Mouse (Mus musculus): Measurements from ENCODE around the gene Rab3b. TPM values are rescaled to one million over a fixed set of nuclear protein-coding genes. Genes with fewer than 3 reads are reported as not detected.
"Not testable (repeated sequence)": the region's sequence is repeated elsewhere in the genome, so short reads cannot be mapped to it uniquely, and the experiment has no call there.

The Rab3b gene
- polyA plus RNA-seq, 1 experiment from 2014 or later = 13.3 TPM

DNA sequence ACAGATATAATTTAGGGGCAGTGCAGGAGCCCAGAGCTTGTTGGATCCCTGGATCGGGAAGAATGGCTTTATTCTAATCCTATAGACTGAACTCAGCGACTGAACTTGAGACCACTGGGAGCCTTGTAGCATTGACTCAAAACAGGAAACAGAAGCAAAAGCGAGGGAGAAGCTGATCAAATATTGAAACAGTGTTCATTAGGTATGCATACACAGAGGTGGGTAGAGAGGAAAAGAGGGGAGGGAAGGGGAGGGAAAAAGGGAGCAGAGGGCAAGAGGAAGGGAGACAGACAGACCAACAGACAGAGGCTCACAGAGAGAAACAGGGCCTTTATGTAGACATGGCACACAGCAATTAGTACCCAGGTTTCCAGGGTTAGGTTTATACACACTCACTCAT is 38.8 kb downstream of the Rab3b start:
- no peak overlapping the region for H3K27ac ChIP-seq (replicated peaks; ENCODE audit: low read depth, low read length)
- WGBS = 78% methylated on average over 3 of the region's 3 CpGs
- no peaks in the 10 kb centered on the region for H3K36me3 ChIP-seq (ENCODE audit: control insufficient read depth, insufficient read depth, low read length)
- no peak overlapping the region for H3K4me2 ChIP-seq (ENCODE audit: low read depth, severe bottlenecking)
- ATAC-seq (ENCODE audit: insufficient number of reproducible peaks, low FRiP score, low TSS enrichment, low read depth) (no peak), DNase-seq (ENCODE audit: low spot score) (no peak)
- H3K4me1 ChIP-seq (ENCODE audit: control insufficient read depth, insufficient read depth, low read length) = no peaks in the 10 kb centered on the region
- H3K9me3 ChIP-seq (ENCODE audit: control insufficient read depth, low read length) = no peaks in the 10 kb centered on the region
- no peaks in the 10 kb centered on the region for H3K27me3 ChIP-seq (ENCODE audit: control insufficient read depth, insufficient read depth, low read length)
- H3K4me3 ChIP-seq (ENCODE audit: low read depth, low read length) = no peak overlapping the region
- no peak overlapping the region for H3K9ac ChIP-seq (ENCODE audit: low read length)

- not testable (repeated sequence) for DNase-seq (ENCODE audit: low spot score); ATAC-seq (ENCODE audit: insufficient number of reproducible peaks, low FRiP score, low TSS enrichment, low read depth); H3K36me3 ChIP-seq (ENCODE audit: control insufficient read depth, insufficient read depth, low read length); H3K4me2 ChIP-seq (ENCODE audit: low read depth, severe bottlenecking); H3K4me1 ChIP-seq (ENCODE audit: control insufficient read depth, insufficient read depth, low read length); H3K27me3 ChIP-seq (ENCODE audit: control insufficient read depth, insufficient read depth, low read length); H3K9me3 ChIP-seq (ENCODE audit: control insufficient read depth, low read length); H3K9ac ChIP-seq (ENCODE audit: low read length); H3K27ac ChIP-seq (replicated peaks; ENCODE audit: low read depth, low read length); H3K4me3 ChIP-seq (ENCODE audit: low read depth, low read length)
- 81% methylated on average over 9 of the region's 9 CpGs for WGBS
Observed at GRCm38 (mm10) chr4:108927945-108928344, 49.1 kb downstream of the Rab3b start.

GRCm38 (mm10) chr4:108933163-108933562 is 54.3 kb downstream of the Rab3b start:
- 84% methylated on average over 1 of the region's 1 CpGs for WGBS
- Histone ChIP-seq H3K4me2 (ENCODE audit: low read depth, severe bottlenecking) (no peak overlapping the region), H3K9ac (ENCODE audit: low read length) (no peak overlapping the region), H3K4me3 (ENCODE audit: low read depth, low read length) (no peak overlapping the region), H3K36me3 (ENCODE audit: control insufficient read depth, insufficient read depth, low read length) (no peaks in the 10 kb centered on the region), H3K27ac (replicated peaks; ENCODE audit: low read depth, low read length) (no peak overlapping the region), H3K9me3 (ENCODE audit: control insufficient read depth, low read length) (no peaks in the 10 kb centered on the region), H3K27me3 (ENCODE audit: control insufficient read depth, insufficient read depth, low read length) (no peaks in the 10 kb centered on the region), H3K4me1 (ENCODE audit: control insufficient read depth, insufficient read depth, low read length) (no peaks in the 10 kb centered on the region)
- ATAC-seq (ENCODE audit: insufficient number of reproducible peaks, low FRiP score, low TSS enrichment, low read depth) = no peak
- DNase-seq (ENCODE audit: low spot score) = no peak

- Histone ChIP-seq H3K36me3 (ENCODE audit: control insufficient read depth, insufficient read depth, low read length) (no peaks in the 10 kb centered on the region), H3K27me3 (ENCODE audit: control insufficient read depth, insufficient read depth, low read length) (no peaks in the 10 kb centered on the region), H3K9ac (ENCODE audit: low read length) (no peak overlapping the region), H3K4me2 (ENCODE audit: low read depth, severe bottlenecking) (no peak overlapping the region), H3K4me1 (ENCODE audit: control insufficient read depth, insufficient read depth, low read length) (no peaks in the 10 kb centered on the region), H3K4me3 (ENCODE audit: low read depth, low read length) (no peak overlapping the region), H3K9me3 (ENCODE audit: control insufficient read depth, low read length) (no peaks in the 10 kb centered on the region), H3K27ac (replicated peaks; ENCODE audit: low read depth, low read length) (no peak overlapping the region)
- DNase-seq (ENCODE audit: low spot score) (no peak), ATAC-seq (ENCODE audit: insufficient number of reproducible peaks, low FRiP score, low TSS enrichment, low read depth) (no peak)
- 93% methylated on average over 4 of the region's 4 CpGs for WGBS
Observed at GRCm38 (mm10) chr4:108934856-108935255, 56.0 kb downstream of the Rab3b start.

DNA sequence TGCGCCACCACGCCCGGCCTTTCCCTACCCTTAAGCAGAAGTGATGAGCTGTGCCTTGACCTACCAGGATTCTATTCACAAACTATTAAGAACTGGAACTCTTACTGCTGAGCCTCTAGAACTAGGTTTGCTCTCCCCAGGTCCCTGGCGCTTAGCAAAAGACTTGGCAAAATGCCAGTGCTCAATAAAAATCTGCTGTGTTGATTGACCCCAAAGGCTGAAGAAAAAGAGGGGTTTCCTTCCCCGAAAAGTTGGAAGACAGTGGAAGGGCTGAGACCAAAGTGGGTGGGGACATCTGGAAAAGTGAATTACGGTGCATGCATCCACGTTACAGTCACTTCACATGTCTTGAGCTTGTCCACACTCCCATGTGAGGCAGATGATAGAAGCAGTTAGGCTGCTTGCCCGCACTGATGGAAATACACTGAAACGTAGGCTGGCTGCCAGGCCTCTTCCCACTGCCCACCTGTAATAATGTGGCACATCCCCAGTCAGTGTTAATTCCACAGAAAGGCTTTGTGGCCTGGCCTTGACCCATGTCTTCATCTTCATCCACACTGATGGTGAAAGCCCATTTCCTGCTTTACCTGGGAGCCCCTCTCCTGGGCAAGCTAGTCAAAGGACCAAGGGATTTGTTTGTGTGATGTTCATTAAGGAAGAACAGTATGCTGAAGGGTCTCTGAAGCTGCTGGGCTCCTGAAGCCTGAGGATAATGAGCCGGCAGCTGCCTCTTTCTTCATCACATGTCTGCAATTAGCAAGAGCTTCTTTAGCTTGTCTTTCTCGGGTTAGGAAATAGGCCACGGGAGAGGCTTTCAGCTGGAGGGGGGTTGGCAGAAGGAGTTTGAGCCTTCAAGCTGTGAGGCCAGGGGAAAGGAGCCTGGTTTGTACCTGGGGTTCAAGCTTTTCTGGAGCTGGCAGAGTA is 59.2 kb downstream of the Rab3b start:
- Histone ChIP-seq H3K9me3 (ENCODE audit: control insufficient read depth, low read length) (no peaks in the 10 kb centered on the region), H3K27ac (replicated peaks; ENCODE audit: low read depth, low read length) (no peak overlapping the region), H3K9ac (ENCODE audit: low read length) (no peak overlapping the region), H3K4me1 (ENCODE audit: control insufficient read depth, insufficient read depth, low read length) (no peaks in the 10 kb centered on the region), H3K4me2 (ENCODE audit: low read depth, severe bottlenecking) (no peak overlapping the region), H3K36me3 (ENCODE audit: control insufficient read depth, insufficient read depth, low read length) (no peaks in the 10 kb centered on the region), H3K27me3 (ENCODE audit: control insufficient read depth, insufficient read depth, low read length) (no peaks in the 10 kb centered on the region), H3K4me3 (ENCODE audit: low read depth, low read length) (no peak overlapping the region)
- no peak for DNase-seq (ENCODE audit: low spot score)
- no peak for ATAC-seq (ENCODE audit: insufficient number of reproducible peaks, low FRiP score, low TSS enrichment, low read depth)
- WGBS = 67% methylated on average over 12 of the region's 12 CpGs

DNA sequence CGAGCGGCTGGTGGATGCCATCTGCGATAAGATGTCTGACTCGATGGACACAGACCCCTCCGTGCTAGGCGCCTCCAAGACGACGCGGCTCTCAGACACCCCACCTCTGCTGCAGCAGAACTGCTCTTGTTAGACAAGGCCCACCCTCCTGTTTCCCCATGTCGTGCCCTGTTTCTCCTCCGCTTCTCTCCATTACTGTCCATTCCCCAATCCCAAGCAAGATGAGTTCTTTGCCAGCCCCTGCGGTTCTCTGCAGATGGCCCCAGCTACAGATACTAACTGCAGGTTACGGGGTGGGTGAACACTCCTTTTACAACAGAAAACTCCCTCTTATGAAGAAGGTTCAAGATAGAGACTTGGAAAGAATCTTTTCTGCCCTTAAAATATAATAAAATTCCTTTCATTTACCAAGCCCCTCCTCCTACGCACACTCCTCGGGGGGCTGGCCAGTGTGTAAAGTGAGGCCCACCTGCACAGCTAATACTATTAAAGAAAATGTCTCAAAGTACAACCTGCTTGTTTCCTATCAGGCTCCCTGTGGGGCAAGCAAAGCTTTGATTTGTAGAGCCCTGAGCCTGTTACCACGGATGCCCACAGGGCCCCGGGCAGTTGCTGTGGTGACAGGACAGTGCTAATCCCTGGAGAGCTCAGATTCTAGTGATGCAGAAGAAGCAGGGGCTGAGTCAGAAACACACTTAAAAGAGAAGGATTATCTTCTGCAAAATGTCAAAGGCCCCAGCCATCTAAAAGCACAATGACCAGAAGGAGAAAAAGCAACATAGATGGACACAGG is 62.0 kb downstream of the Rab3b start:
- Histone ChIP-seq H3K27ac (replicated peaks; ENCODE audit: low read depth, low read length) (no peak overlapping the region), H3K27me3 (ENCODE audit: control insufficient read depth, insufficient read depth, low read length) (no peaks in the 10 kb centered on the region), H3K4me1 (ENCODE audit: control insufficient read depth, insufficient read depth, low read length) (no peaks in the 10 kb centered on the region), H3K36me3 (ENCODE audit: control insufficient read depth, insufficient read depth, low read length) (no peaks in the 10 kb centered on the region), H3K9me3 (ENCODE audit: control insufficient read depth, low read length) (no peaks in the 10 kb centered on the region), H3K4me3 (ENCODE audit: low read depth, low read length) (no peak overlapping the region), H3K4me2 (ENCODE audit: low read depth, severe bottlenecking) (no peak overlapping the region), H3K9ac (ENCODE audit: low read length) (no peak overlapping the region)
- 78% methylated on average over 17 of the region's 17 CpGs for WGBS
- ATAC-seq (ENCODE audit: insufficient number of reproducible peaks, low FRiP score, low TSS enrichment, low read depth) (no peak), DNase-seq (ENCODE audit: low spot score) (no peak)

GRCm38 (mm10) chr4:108942171-108942570 is 63.3 kb downstream of the Rab3b start:
- Histone ChIP-seq H3K36me3 (ENCODE audit: control insufficient read depth, insufficient read depth, low read length) (no peaks in the 10 kb centered on the region), H3K27me3 (ENCODE audit: control insufficient read depth, insufficient read depth, low read length) (no peaks in the 10 kb centered on the region), H3K4me3 (ENCODE audit: low read depth, low read length) (no peak overlapping the region), H3K27ac (replicated peaks; ENCODE audit: low read depth, low read length) (no peak overlapping the region), H3K4me2 (ENCODE audit: low read depth, severe bottlenecking) (no peak overlapping the region), H3K9ac (ENCODE audit: low read length) (no peak overlapping the region), H3K9me3 (ENCODE audit: control insufficient read depth, low read length) (no peaks in the 10 kb centered on the region), H3K4me1 (ENCODE audit: control insufficient read depth, insufficient read depth, low read length) (no peaks in the 10 kb centered on the region)
- DNase-seq (ENCODE audit: low spot score) (no peak), ATAC-seq (ENCODE audit: insufficient number of reproducible peaks, low FRiP score, low TSS enrichment, low read depth) (no peak)
- 83% methylated on average over 4 of the region's 4 CpGs for WGBS

- Histone ChIP-seq H3K9me3 (ENCODE audit: control insufficient read depth, low read length) (no peaks in the 10 kb centered on the region), H3K27ac (replicated peaks; ENCODE audit: low read depth, low read length) (no peak overlapping the region), H3K27me3 (ENCODE audit: control insufficient read depth, insufficient read depth, low read length) (no peaks in the 10 kb centered on the region), H3K36me3 (ENCODE audit: control insufficient read depth, insufficient read depth, low read length) (no peaks in the 10 kb centered on the region), H3K9ac (ENCODE audit: low read length) (no peak overlapping the region), H3K4me1 (ENCODE audit: control insufficient read depth, insufficient read depth, low read length) (no peaks in the 10 kb centered on the region), H3K4me3 (ENCODE audit: low read depth, low read length) (no peak overlapping the region), H3K4me2 (ENCODE audit: low read depth, severe bottlenecking) (no peak overlapping the region)
- DNase-seq (ENCODE audit: low spot score) (no peak), ATAC-seq (ENCODE audit: insufficient number of reproducible peaks, low FRiP score, low TSS enrichment, low read depth) (no peak)
- WGBS = 89% methylated on average over 11 of the region's 11 CpGs
Observed at GRCm38 (mm10) chr4:108942986-108943720, 64.3 kb downstream of the Rab3b start.

Measured in limb, embryonic 11.5 days (tissue).